Mouse (Mus musculus) lung, adult 2 months (tissue): Measurements from ENCODE around the gene Poll.

ENCODE experiments used
- CTCF ChIP-seq: fragments of 200-500 bp; IDR thresholded peaks from 2 replicates; pipeline ENCODE4 v1.5.1; 2011; ENCODE audit warnings: mild to moderate bottlenecking, low read length, control low read depth; ENCODE audit not compliant: insufficient read depth
- POLR2A ChIP-seq: fragments of 200-500 bp; IDR thresholded peaks from 2 replicates; pipeline ENCODE4 v1.6.1; 2011; ENCODE audit warnings: low read depth, mild to moderate bottlenecking, control low read depth, low read length, borderline replicate concordance; ENCODE audit errors: extremely low read depth

DNA sequence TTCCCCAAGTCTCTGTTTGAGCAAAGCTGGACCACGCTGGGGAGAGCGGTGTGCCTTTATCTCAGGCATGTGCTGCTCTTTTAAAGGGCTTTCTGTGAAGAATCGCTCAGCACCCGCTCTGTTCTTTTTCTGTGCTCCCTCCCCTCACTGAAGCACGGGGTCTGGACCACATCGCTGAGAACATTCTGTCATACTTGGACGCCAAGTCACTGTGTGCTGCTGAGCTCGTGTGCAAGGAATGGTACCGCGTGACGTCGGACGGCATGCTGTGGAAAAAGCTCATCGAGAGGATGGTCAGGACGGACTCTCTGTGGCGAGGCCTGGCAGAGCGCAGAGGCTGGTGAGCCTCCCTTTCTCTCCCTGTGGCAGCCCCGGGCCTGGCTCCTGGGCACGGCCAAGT is 52.8 kb downstream of the Poll start:
- TF ChIP-seq CTCF = no peak
- TF ChIP-seq POLR2A = no peak
